Mouse (Mus musculus) hindbrain, embryonic 15.5 days (tissue): ENCODE results near the gene Hoxc5. TPM values are rescaled to one million over a fixed set of nuclear protein-coding genes. Genes with fewer than 3 reads are reported as not detected.

Experiments used
- ATAC-seq: fragments of 200-750 bp; cut with Nextera tagmentation; 2 replicates; pipeline ENCODE4 v1.8.0; 2017; ENCODE audit warnings: low read depth, moderate number of reproducible peaks, moderate TSS enrichment; ENCODE audit not compliant: low FRiP score
- H3K27ac ChIP-seq: fragments of 300-500 bp; sonication (generic); replicated peaks from 2 replicates; pipeline ENCODE4 v1.5.1; 2015; ENCODE audit warnings: mild to moderate bottlenecking, inconsistent platforms
- H3K27me3 ChIP-seq: fragments of 300-500 bp; sonication (generic); 2 replicates; pipeline ENCODE4 v1.6.1; 2015; ENCODE audit warnings: control low read depth, inconsistent platforms
- H3K36me3 ChIP-seq: fragments of 300-500 bp; sonication (generic); 2 replicates; pipeline ENCODE4 v1.6.1; 2015; ENCODE audit warnings: control low read depth, inconsistent platforms
- H3K4me1 ChIP-seq: fragments of 300-500 bp; sonication (generic); replicated peaks from 2 replicates; pipeline ENCODE4 v1.6.1; 2015; ENCODE audit warnings: control low read depth, inconsistent platforms
- H3K4me2 ChIP-seq: fragments of 300-500 bp; sonication (generic); 2 replicates; pipeline ENCODE4 v1.6.1; 2015; ENCODE audit warnings: moderate library complexity, mild to moderate bottlenecking, inconsistent platforms
- H3K4me3 ChIP-seq: fragments of 300-500 bp; sonication (generic); 2 replicates; pipeline ENCODE4 v1.5.1; 2015; ENCODE audit warnings: mild to moderate bottlenecking, inconsistent platforms
- H3K9ac ChIP-seq: fragments of 300-500 bp; sonication (generic); 2 replicates; pipeline ENCODE4 v1.6.1; 2015; ENCODE audit warnings: inconsistent platforms
- H3K9me3 ChIP-seq: fragments of 300-500 bp; sonication (generic); 2 replicates; pipeline ENCODE4 v1.6.1; 2016; ENCODE audit warnings: control low read depth, inconsistent platforms
- WGBS: fragments of 180-500 bp; shearing (Covaris S2); methylation state at CpG from one replicate; pipeline ENCODE4 v1.1.7; 2015; 5-methylcytosine and 5-hydroxymethylcytosine counted together
- polyA plus RNA-seq: library from polyadenylated mRNA; unstranded; fragments of >200 nt; fragmentation: Nextera tagmentation; extraction: Ambion mirVana; gene quantifications from 2 replicates; pipeline ENCODE4 v1.2.1, GENCODE M21; 2015

The Hoxc5 gene
- polyA plus RNA-seq, 1 experiment from 2014 or later: 22.0 TPM

DNA sequence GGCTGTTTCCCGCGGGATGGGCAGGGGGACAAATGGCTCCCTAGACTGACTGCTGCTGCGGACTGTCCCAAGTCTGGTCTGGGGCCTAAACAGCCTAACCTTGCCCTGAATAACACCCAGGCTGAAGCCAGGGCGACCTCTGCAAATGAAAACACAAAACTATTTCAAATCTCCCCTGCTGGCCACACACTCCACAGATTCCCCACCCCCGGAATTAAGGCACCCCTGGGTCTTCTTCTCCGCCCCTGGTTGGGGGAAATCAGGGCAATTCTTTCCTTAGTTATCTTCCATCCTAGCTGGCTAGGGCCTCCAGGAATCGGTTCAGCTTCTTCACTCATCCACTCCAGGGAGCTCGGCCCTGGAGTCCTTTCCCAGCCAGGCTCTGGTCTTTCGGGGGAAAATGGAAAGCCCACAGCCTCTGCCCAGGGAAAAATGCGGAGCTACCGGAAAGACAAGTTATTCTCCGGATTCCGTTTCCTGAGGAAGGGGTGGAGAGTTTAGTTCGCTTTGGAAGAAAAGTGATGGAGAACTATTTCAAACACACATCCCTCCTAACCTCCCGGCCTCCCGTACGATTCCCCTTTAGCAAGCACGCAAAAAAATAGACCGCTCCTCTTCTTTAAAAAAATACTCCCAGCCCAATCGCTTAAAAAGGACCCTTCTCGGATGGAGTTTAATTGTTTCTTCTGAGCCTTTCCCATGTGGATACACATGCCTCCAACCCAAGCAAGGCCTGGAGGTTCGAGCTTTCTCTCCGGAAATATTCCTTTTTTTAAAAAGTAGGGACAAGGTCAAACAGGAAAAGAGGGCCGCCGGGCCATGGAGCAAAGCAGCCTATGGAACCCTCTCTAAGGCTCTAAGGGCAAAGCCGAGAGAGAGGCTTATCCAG, 2.0 kb upstream of the Hoxc5 start:
- H3K36me3 ChIP-seq: no peaks in the 10 kb centered on the region
- WGBS: 4% methylated on average over 26 of the region's 26 CpGs
- H3K27me3 ChIP-seq: peaks cover 95% of the 10 kb centered on the region
- no peaks in the 10 kb centered on the region for H3K9me3 ChIP-seq
- no peak overlapping the region for H3K27ac ChIP-seq
- ATAC-seq: no peak
- H3K9ac ChIP-seq: no peak overlapping the region
- H3K4me3 ChIP-seq: no peak overlapping the region
- H3K4me2 ChIP-seq: no peak overlapping the region
- H3K4me1 ChIP-seq: no peaks in the 10 kb centered on the region

- Histone ChIP-seq H3K9ac (no peak overlapping the region), H3K4me1 (no peaks in the 10 kb centered on the region), H3K4me2 (peak overlapping the region; percentile 18; the same call in 1 of the 2 replicates), H3K36me3 (no peaks in the 10 kb centered on the region), H3K27me3 (peaks cover 96% of the 10 kb centered on the region), H3K4me3 (0 out of 2 replicates have a peak overlapping the region, but pooled peaks have one; percentile 2), H3K9me3 (no peaks in the 10 kb centered on the region), H3K27ac (no peak overlapping the region)
- WGBS: 3% methylated on average over 29 of the region's 30 CpGs
- ATAC-seq: no peak
Observed at GRCm38 (mm10) chr15:102965892-102966775, 1.1 kb upstream of the Hoxc5 start.

- no peak for ATAC-seq
- Histone ChIP-seq H3K27ac (no peak within 1 kb of the TSS), H3K36me3 (no peaks in the 10 kb centered on the region), H3K27me3 (peaks cover 96% of the 10 kb centered on the region), H3K4me3 (0 out of 2 replicates have a peak within 1 kb of the TSS, but pooled peaks have one; percentile 2), H3K9ac (no peak within 1 kb of the TSS), H3K4me1 (no peaks in the 10 kb centered on the region), H3K9me3 (no peaks in the 10 kb centered on the region), H3K4me2 (peak within 1 kb of the TSS; percentile 18; the same call in 1 of the 2 replicates)
- WGBS: 4% methylated on average over 27 of the region's 27 CpGs
Observed at GRCm38 (mm10) chr15:102966776-102967311, 399 bp upstream of the Hoxc5 start, which contains the start of gene Hoxc10. Gene Hoxc10 (plus strand): TSS chr15:102966796.

DNA sequence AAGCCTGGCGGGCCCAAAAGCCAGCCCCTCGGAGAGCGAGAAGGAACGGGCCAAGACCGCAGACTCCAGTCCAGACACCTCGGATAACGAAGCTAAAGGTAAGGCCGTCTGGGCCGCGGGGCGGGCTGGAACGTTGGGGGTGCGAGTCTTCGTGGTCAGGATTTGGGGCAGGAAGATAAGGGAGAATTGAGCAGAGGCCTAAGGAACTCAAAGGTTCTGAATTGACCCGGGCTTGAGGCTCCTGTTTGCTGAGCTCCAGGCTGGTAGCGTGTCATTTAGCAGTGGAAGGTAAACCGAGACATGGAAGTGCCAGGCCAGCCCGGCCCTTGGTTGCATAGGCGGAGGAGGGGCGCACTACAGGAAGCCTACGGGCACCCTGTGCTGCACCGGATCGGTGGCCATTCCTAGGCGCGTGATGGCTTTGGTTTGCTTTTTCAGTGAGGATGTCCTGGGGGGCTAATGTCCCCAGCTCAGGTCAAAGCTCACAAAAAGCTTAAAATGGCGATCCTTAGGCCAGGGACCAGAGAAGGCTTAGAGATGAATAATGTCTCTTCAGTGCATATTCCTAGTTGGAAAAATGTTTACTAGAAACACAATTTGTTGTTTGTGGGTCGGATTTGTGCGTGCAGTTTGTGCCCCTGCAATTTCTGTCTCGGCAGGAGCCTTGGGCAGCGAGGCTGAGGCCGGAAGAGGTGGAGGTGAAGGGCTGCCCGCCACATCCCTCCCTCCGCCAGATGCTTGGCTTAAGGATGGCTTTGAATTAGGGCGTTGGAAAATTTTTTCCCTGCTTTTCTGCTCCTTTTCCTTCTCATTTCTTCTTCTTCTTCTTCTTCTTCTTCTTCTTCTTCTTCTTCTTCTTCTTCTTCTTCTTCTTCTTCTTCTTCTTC, 511 bp downstream of the Hoxc5 start:
- WGBS: 3% methylated on average over 34 of the region's 34 CpGs
- no peak overlapping the region for H3K27ac ChIP-seq
- no peak for ATAC-seq
- no peak overlapping the region for H3K4me3 ChIP-seq
- H3K9ac ChIP-seq: no peak overlapping the region
- no peaks in the 10 kb centered on the region for H3K4me1 ChIP-seq
- peaks cover 97% of the 10 kb centered on the region for H3K27me3 ChIP-seq
- H3K4me2 ChIP-seq: no peak overlapping the region
- H3K36me3 ChIP-seq: no peaks in the 10 kb centered on the region
- no peaks in the 10 kb centered on the region for H3K9me3 ChIP-seq

DNA sequence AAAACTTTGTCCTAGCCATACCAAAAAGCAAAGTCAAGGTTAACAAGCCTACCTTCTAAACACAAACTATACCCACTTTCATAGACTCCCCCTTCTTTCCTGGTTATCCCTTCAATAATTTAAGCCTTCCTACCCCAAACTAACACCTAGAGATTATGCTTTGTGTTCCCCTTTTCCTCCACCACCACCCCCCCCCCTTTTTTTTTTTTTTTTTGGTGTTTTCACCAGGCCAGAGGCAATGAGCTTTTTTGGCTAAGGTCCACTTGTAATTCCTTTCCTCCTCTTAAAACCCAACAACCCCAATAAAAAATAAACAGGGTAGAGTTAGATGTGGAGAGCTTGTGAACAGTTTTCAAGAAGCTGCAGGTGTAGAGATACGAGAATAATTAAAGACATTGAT, 2.1 kb downstream of the Hoxc5 start:
- Histone ChIP-seq H3K9me3 (no peaks in the 10 kb centered on the region), H3K9ac (no peak overlapping the region), H3K4me2 (no peak overlapping the region), H3K4me1 (no peaks in the 10 kb centered on the region), H3K27ac (no peak overlapping the region), H3K36me3 (no peaks in the 10 kb centered on the region), H3K4me3 (no peak overlapping the region), H3K27me3 (peaks cover 97% of the 10 kb centered on the region)
- WGBS: 28% methylated on average over 1 of the region's 1 CpGs
- no peak for ATAC-seq

DNA sequence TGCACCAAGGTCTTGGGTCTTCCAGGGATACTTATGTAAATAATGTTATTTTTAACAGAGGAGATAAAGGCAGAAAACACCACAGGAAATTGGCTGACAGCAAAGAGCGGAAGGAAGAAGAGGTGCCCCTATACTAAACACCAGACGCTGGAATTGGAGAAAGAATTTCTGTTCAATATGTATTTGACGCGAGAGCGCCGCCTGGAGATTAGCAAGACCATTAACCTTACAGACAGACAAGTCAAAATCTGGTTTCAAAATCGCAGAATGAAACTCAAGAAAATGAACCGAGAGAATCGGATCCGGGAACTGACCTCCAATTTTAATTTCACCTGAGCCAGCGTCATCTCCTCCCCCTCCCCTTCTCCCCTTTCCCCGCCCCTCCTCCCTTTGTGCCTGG, 3.5 kb downstream of the Hoxc5 start:
- no peak for ATAC-seq
- no peak overlapping the region for H3K4me3 ChIP-seq
- no peak overlapping the region for H3K4me2 ChIP-seq
- no peaks in the 10 kb centered on the region for H3K9me3 ChIP-seq
- 2% methylated on average over 12 of the region's 12 CpGs for WGBS
- no peaks in the 10 kb centered on the region for H3K36me3 ChIP-seq
- H3K9ac ChIP-seq: no peak overlapping the region
- H3K27ac ChIP-seq: no peak overlapping the region
- H3K27me3 ChIP-seq: peaks cover 95% of the 10 kb centered on the region
- H3K4me1 ChIP-seq: no peaks in the 10 kb centered on the region

GRCm38 (mm10) chr15:102972254-102972653, 5.0 kb downstream of the Hoxc5 start:
- H3K4me1 ChIP-seq: no peaks in the 10 kb centered on the region
- no peaks in the 10 kb centered on the region for H3K36me3 ChIP-seq
- H3K27me3 ChIP-seq: peaks cover 88% of the 10 kb centered on the region
- no peak overlapping the region for H3K9ac ChIP-seq
- no peak for ATAC-seq
- under 1% methylated on average over 21 of the region's 21 CpGs for WGBS
- H3K4me2 ChIP-seq: no peak overlapping the region
- H3K4me3 ChIP-seq: no peak overlapping the region
- H3K9me3 ChIP-seq: no peaks in the 10 kb centered on the region
- H3K27ac ChIP-seq: no peak overlapping the region

GRCm38 (mm10) chr15:102972753-102973152, 5.5 kb downstream of the Hoxc5 start:
- 2% methylated on average over 6 of the region's 6 CpGs for WGBS
- no peaks in the 10 kb centered on the region for H3K36me3 ChIP-seq
- ATAC-seq: no peak
- no peak overlapping the region for H3K4me2 ChIP-seq
- H3K4me1 ChIP-seq: no peaks in the 10 kb centered on the region
- H3K4me3 ChIP-seq: no peak overlapping the region
- no peak overlapping the region for H3K9ac ChIP-seq
- H3K9me3 ChIP-seq: no peaks in the 10 kb centered on the region
- peaks cover 88% of the 10 kb centered on the region for H3K27me3 ChIP-seq
- no peak overlapping the region for H3K27ac ChIP-seq

- Histone ChIP-seq H3K9me3 (no peaks in the 10 kb centered on the region), H3K27me3 (peaks cover 90% of the 10 kb centered on the region), H3K9ac (no peak overlapping the region), H3K4me3 (no peak overlapping the region), H3K36me3 (no peaks in the 10 kb centered on the region), H3K4me1 (no peaks in the 10 kb centered on the region), H3K27ac (no peak overlapping the region), H3K4me2 (no peak overlapping the region)
- WGBS: 7% methylated on average over 7 of the region's 7 CpGs
- no peak for ATAC-seq
Observed at GRCm38 (mm10) chr15:102975034-102975433, 7.8 kb downstream of the Hoxc5 start.

- Histone ChIP-seq H3K9ac (no peak overlapping the region), H3K27ac (no peak overlapping the region), H3K4me1 (no peaks in the 10 kb centered on the region), H3K27me3 (peaks cover 90% of the 10 kb centered on the region), H3K9me3 (no peaks in the 10 kb centered on the region), H3K36me3 (no peaks in the 10 kb centered on the region), H3K4me2 (no peak overlapping the region), H3K4me3 (no peak overlapping the region)
- no peak for ATAC-seq
- under 1% methylated on average over 21 of the region's 21 CpGs for WGBS
Observed at GRCm38 (mm10) chr15:102975688-102976111, 8.5 kb downstream of the Hoxc5 start.

GRCm38 (mm10) chr15:102976171-102976570, 8.9 kb downstream of the Hoxc5 start, which contains the start of gene Hoxc9:
Gene Hoxc9 (plus strand): TSS chr15:102976439.
- no peak within 1 kb of the TSS for H3K4me3 ChIP-seq
- H3K27me3 ChIP-seq: peaks cover 90% of the 10 kb centered on the region
- ATAC-seq: no peak
- no peaks in the 10 kb centered on the region for H3K9me3 ChIP-seq
- H3K36me3 ChIP-seq: no peaks in the 10 kb centered on the region
- H3K4me1 ChIP-seq: no peaks in the 10 kb centered on the region
- H3K27ac ChIP-seq: no peak within 1 kb of the TSS
- no peak within 1 kb of the TSS for H3K4me2 ChIP-seq
- H3K9ac ChIP-seq: no peak within 1 kb of the TSS
- under 1% methylated on average over 8 of the region's 20 CpGs for WGBS
